Mouse (Mus musculus): ENCODE data around the gene Ctu2. TPM values are rescaled to one million over a fixed set of nuclear protein-coding genes. Genes with fewer than 3 reads are reported as not detected.

Gene Ctu2
- total and polyA plus RNA-seq, 3 experiments: 23.8 to 63.1 (median 40.4) TPM

DNA sequence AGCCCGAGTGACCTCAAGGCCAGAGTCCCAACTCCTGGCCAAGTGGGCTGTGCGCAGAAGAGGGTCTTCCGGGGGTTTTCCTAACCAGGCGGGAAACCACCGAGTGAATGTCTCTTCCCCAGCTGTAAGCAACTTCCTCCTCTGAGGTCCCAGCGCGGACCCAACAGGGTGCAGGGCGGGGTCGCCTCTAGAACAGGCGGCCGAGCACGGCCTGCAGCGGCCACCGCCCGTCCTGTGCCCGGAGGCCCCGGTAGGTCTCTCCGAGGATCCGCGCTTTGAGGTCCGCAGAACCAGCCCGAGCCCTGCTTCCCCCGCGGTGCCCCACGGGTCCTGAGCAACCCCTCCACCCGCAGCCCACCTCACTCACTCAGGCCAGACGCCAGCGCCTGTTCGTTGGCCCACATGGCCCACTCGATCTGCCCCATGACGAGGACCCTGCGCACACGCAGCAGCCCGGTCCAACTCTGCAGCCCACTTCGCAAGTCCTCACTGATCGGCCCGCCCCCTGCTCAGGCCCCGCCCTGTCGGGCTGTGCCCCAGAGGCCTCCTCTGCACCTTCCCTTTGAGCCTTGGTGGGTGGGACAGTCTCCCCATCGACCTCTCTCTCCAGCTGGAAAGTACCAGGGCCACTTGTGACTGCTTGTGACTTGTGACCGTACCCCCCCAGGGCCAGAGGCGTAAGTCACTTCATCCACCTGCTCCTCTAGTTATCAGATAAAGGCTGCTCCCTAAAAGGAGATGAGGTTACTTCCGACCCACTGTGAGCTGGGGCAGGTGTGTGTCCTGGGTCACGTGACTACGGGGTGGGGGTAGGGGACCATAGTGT, 43.3 kb upstream of the Ctu2 start, which contains the start of gene Cyba:
Gene Cyba (minus strand): TSS at position 488 of the 826 bp plus-strand sequence.
- H3K4me3 ChIP-seq (replicated peaks in 1 of 3; ENCODE audit: low read depth in 2 of 3, low read length in 2 of 3, poor library complexity in 1 of 3): peak within 1 kb of the TSS; percentile 83 to 86 (median 85)
- TF ChIP-seq RAD21 (IDR thresholded peaks at IDR 0.05; ENCODE audit: low read depth, low read length) (no peak), MAX (IDR thresholded peaks at IDR 0.05; ENCODE audit: low read length) (peak; percentile 95), ZMIZ1 (IDR thresholded peaks at IDR 0.05; ENCODE audit: low read depth, low read length) (no peak), NRF1 (IDR thresholded peaks at IDR 0.05; ENCODE audit: low read depth, low read length) (peak; percentile 56), UBTF (IDR thresholded peaks at IDR 0.05; ENCODE audit: low read depth, low read length) (peak; percentile 71; the same call in 1 of the 2 replicates), JUN (IDR thresholded peaks at IDR 0.05; ENCODE audit: insufficient read depth, low read depth, low read length) (no peak), GABPA (IDR thresholded peaks at IDR 0.05; ENCODE audit: insufficient replicate concordance, low read depth, low read length) (no peak), CTCF (conservative IDR thresholded peaks at IDR 0.05 in 1 of 2, IDR thresholded peaks at IDR 0.05 in 1 of 2; ENCODE audit: low read depth in 2 of 2, low read length in 2 of 2) (no peak), SIN3A (IDR thresholded peaks at IDR 0.05; ENCODE audit: low read length) (peak; percentile 84), NELFE (IDR thresholded peaks at IDR 0.05; ENCODE audit: low read depth, low read length) (peak; percentile 86), USF2 (conservative IDR thresholded peaks at IDR 0.05; ENCODE audit: low read depth, low read length) (peak; percentile 99), PAX5 (IDR thresholded peaks at IDR 0.05; ENCODE audit: low read length) (no peak), MYC (IDR thresholded peaks at IDR 0.05; ENCODE audit: low read depth, low read length) (peak; percentile 81; the same call in 1 of the 2 replicates), ZKSCAN1 (IDR thresholded peaks at IDR 0.05; ENCODE audit: borderline replicate concordance, low read depth, low read length) (no peak), USF1 (IDR thresholded peaks at IDR 0.05; ENCODE audit: low read depth, low read length) (peak; percentile 99), POLR2AphosphoS2 (IDR thresholded peaks at IDR 0.05; ENCODE audit: low read depth, low read length) (0 out of 2 replicates have a peak, but pooled peaks have one; percentile 65), MAFK (IDR thresholded peaks at IDR 0.05; ENCODE audit: insufficient replicate concordance, low read length) (no peak; the same call in 1 of the 2 replicates), JUND (conservative IDR thresholded peaks at IDR 0.05; ENCODE audit: low read depth, low read length) (no peak), TBP (conservative IDR thresholded peaks at IDR 0.05; ENCODE audit: low read depth, low read length) (0 out of 2 replicates have a peak, but pooled peaks have one; percentile 50), HCFC1 (IDR thresholded peaks at IDR 0.05; ENCODE audit: low read depth, low read length) (0 out of 2 replicates have a peak, but pooled peaks have one; percentile 42), ZC3H11A (IDR thresholded peaks at IDR 0.05; ENCODE audit: low read depth, low read length) (no peak), CHD2 (IDR thresholded peaks at IDR 0.05; ENCODE audit: low read length) (peak; percentile 87), EP300 (IDR thresholded peaks at IDR 0.05; ENCODE audit: low read length) (peak; percentile 81), SMC3 (IDR thresholded peaks at IDR 0.05; ENCODE audit: low read depth, low read length) (no peak), IRF4 (IDR thresholded peaks at IDR 0.05; ENCODE audit: low read depth, low read length) (peak; percentile 70), MXI1 (IDR thresholded peaks at IDR 0.05; ENCODE audit: low read depth, low read length) (peak; percentile 75), ZNF384 (IDR thresholded peaks at IDR 0.05; ENCODE audit: low read depth, low read length) (no peak), ETS1 (conservative IDR thresholded peaks at IDR 0.05; ENCODE audit: low read depth, low read length) (peak; percentile 98), MAZ (IDR thresholded peaks at IDR 0.05; ENCODE audit: low read depth, low read length) (no peak), BHLHE40 (IDR thresholded peaks at IDR 0.05; ENCODE audit: low read depth, low read length) (peak; percentile 99), ELF1 (IDR thresholded peaks at IDR 0.05; ENCODE audit: low read depth, low read length) (peak; percentile 89), KAT2A (IDR thresholded peaks at IDR 0.05; ENCODE audit: insufficient replicate concordance, low read length) (peak; percentile 38; the same call in 1 of the 2 replicates), POLR2A (IDR thresholded peaks at IDR 0.05; ENCODE audit: low read depth, low read length) (peak; percentile 78), TCF12 (IDR thresholded peaks at IDR 0.05; ENCODE audit: low read depth, low read length) (peak; percentile 97), MEF2A (IDR thresholded peaks at IDR 0.05; ENCODE audit: borderline replicate concordance, low read depth, low read length) (peak; percentile 84; the same call in 1 of the 2 replicates), E2F4 (IDR thresholded peaks at IDR 0.05; ENCODE audit: insufficient replicate concordance, low read depth, low read length) (0 out of 2 replicates have a peak, but pooled peaks have one; percentile 45), RCOR1 (conservative IDR thresholded peaks at IDR 0.05; ENCODE audit: low read depth, low read length) (peak; percentile 79; the same call in 1 of the 2 replicates)

More for the DNA sequence above, 43.3 kb upstream of the Ctu2 start, which contains the start of gene Cyba:
- Histone ChIP-seq H3K79me2 (replicated peaks; ENCODE audit: control insufficient read depth, extremely low read depth, insufficient read depth, poor library complexity, severe bottlenecking) (peaks cover 39% of the 10 kb centered on the region), H3K9me3 (replicated peaks; ENCODE audit: low read length) (peaks cover 7% of the 10 kb centered on the region), H3K27ac (ENCODE audit: insufficient read depth, low read depth) (peak within 1 kb of the TSS; percentile 98), H3K4me1 (ENCODE audit: control insufficient read depth in 1 of 2, insufficient read depth in 2 of 2) (peaks cover 25 to 52% of the 10 kb centered on the region in 2 experiments), H3K9ac (ENCODE audit: insufficient read depth, low read depth) (peak within 1 kb of the TSS; percentile 93), H3K27me3 (replicated peaks) (no peaks in the 10 kb centered on the region), H3K36me3 (replicated peaks in 1 of 2; ENCODE audit: control insufficient read depth in 1 of 2, insufficient read depth in 1 of 2, low read length in 1 of 2) (peaks cover 29 to 63% of the 10 kb centered on the region in 2 experiments), H3K4me2 (ENCODE audit: insufficient read depth, low read depth, poor library complexity, severe bottlenecking) (peak within 1 kb of the TSS; percentile 92)
- DNase-seq (ENCODE audit: extremely low read depth): peak; percentile 97
- in situ Hi-C loops (cut with MboI; ENCODE audit: low pct_ligation_motif_present, low pct_unique_long_range_greater_than_20kb, low sequenced_read_pairs): loop anchor here (25.0 kb wide), 1 partner anchor 845 kb away; the partner anchor contains the start of genes Fbxo31 and Map1lc3b
- dilution Hi-C loops (cut with MboI; ENCODE audit: extremely low pct_ligation_motif_present, extremely low pct_unique_long_range_greater_than_20kb, low sequenced_read_pairs): no loop called here

All from CH12.LX (cell line).